Mouse (Mus musculus): ENCODE data around the gene Il10.
A peak's percentile ranks its signal among the peaks of the same experiment; 100 is the strongest.

Il10 gene

DNA sequence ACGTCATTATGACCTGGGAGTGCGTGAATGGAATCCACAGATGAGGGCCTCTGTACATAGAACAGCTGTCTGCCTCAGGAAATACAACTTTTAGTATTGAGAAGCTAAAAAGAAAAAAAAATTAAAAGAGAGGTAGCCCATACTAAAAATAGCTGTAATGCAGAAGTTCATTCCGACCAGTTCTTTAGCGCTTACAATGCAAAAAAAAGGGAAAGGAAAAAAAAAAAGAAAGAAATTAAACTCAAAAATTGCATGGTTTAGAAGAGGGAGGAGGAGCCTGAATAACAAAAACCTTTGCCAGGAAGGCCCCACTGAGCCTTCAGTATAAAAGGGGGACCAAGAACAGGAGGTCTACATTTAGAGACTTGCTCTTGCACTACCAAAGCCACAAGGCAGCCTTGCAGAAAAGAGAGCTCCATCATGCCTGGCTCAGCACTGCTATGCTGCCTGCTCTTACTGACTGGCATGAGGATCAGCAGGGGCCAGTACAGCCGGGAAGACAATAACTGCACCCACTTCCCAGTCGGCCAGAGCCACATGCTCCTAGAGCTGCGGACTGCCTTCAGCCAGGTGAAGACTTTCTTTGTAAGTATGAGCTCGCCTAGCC, at the start of gene Il10:
Gene Il10, plus strand, starts transcription at position 354 of the 607 bp plus-strand sequence.
- no peak for DNase-seq (ENCODE audit: low spot score)

DNA sequence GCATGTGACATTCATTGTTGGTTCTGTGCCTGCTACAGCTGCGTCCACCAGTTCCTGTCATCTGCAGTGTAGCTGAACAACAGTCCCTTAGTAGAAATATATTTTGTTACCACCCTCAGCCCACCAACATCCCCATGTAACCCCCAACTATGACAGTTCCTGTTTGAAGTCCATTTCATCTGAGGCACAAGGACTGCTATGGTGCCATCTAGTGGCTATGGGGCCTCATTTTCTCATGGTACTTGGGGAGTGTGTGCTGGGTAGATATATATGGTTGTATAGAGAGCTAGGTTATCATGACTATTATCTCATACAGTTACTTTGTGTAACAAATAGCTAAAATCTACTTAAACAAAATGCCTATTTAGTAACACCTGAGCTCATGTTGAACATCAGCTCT, 40.2 kb upstream of the Il10 start:
- no peak for DNase-seq (ENCODE audit: low spot score)

DNA sequence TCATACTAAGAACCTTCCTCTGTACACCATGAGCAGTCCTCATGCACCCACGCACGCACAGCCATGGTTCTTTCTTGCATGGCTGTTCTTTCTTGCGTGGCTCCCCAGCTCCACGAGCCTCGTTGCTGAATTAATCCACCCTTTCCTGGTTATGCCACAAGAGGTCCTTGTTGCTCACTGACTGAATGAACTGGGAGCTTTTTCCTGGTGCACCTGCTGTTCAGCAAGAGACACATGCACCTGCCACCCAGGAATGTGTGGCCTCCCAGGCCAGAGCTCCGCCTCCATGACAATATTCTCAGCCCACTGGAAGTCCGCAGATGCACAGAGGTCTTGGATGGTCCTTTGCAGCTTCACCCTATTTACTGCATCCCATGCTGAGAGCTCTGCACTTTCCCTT, 35.2 kb upstream of the Il10 start:
- DNase-seq (ENCODE audit: low spot score): no peak

DNA sequence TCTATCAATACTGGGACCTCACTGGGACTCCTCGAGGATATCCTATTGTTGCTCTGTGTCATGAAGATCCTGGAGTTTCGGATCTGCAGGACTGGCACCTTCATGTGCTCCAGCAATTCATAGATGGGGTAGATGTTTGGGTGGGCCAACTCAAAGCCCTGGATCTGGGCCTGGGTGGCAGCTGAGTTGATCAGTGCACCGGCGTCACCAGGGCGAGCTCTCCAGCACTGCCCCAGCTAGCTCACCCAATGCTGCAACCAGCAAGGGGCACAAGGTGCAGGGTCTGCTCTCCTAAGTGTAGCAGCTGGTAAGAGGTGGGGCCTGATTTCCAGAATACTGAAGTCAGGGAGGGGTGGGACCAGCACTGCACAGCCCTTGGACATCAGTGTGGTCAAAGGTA, 32.6 kb upstream of the Il10 start:
- no peak for DNase-seq (ENCODE audit: low spot score)

- no peak for DNase-seq (ENCODE audit: low spot score)
Measured at GRCm38 (mm10) chr1:130987418-130987817, 32.2 kb upstream of the Il10 start.

GRCm38 (mm10) chr1:130989331-130989730, 30.3 kb upstream of the Il10 start:
- DNase-seq (ENCODE audit: low spot score): no peak

DNA sequence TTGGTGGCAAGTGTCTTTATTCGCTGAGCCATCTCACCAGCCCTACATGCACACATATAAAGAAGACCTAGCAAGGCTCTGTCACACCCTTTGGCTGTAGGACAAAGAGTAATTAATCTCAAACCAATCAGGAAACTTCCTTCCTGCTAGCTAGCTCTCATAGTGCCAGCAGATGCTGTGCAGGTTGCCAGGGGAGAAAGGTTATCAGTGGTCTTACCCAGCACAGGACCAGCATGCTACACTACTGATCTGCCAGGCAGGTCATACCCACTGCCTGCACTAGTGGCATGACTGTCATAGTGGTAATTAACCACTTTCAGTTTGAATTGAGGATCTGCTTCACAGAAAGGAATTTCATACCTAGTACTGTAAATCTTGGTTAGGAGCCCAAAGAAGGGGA, 29.2 kb upstream of the Il10 start:
- no peak for DNase-seq (ENCODE audit: low spot score)

GRCm38 (mm10) chr1:130993574-130994154, 26.0 kb upstream of the Il10 start:
- DNase-seq (ENCODE audit: low spot score): no peak

- no peak for DNase-seq (ENCODE audit: low spot score)
Measured at GRCm38 (mm10) chr1:130995515-130995914, 24.1 kb upstream of the Il10 start.

DNA sequence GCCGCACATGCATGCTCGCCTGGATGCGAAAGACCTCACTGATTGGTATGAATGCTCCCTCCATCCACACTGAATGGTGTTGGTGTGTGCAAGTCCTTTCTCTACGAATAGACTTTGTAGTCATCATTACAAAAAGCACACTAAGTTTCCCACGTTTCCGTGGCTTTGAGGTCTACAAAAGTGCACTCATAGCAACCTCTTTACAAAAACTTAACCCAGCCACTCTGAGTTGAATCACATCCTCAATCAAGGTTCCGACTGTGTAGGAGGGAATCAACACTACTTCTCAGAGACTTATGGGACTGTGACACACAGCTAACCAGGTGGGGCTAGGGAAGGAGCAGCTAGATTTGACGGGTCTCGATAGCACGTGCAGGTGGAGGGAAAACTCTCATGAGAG, 23.3 kb upstream of the Il10 start:
- DNase-seq (ENCODE audit: low spot score): no peak

DNA sequence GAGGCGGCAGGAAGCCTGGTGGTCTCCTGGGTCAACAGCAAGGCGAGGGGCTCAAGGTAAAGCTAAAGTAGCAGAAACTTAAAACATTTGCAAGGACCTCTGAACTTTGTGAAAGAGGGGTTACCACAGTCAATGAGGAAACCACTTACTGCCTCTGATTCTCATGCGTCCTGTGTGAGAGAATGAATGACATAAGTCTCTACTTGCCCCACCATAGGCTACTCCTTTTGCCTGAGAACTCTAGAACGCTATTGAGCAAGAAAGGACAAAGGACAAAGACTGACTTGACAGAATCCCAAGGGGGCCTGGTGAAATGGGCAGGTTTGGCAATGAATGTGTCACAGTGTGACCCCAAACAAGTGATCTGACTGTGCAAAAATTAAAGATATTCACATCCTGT, 22.2 kb upstream of the Il10 start:
- DNase-seq (ENCODE audit: low spot score): peak; percentile 7

DNA sequence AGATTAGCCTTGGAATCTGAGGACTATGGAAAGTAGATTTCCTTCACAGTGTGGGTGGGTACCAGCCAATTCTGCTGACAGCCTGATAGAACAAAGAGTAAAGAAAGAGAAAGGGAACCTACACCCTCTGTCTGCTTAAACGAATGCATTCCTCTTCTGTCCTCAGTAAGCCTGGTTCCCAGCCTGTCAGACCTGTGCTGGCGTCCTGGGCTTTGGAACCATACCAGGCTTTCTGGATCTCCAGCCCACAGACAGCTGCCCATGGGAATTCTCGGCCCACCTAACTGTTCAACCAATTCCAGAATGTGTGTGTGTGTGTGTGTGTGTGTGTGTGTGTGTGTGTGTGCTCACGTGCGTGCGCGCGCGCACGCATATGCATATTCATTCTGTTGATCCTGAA, 21.3 kb upstream of the Il10 start:
- peak; percentile 18 for DNase-seq (ENCODE audit: low spot score)

DNA sequence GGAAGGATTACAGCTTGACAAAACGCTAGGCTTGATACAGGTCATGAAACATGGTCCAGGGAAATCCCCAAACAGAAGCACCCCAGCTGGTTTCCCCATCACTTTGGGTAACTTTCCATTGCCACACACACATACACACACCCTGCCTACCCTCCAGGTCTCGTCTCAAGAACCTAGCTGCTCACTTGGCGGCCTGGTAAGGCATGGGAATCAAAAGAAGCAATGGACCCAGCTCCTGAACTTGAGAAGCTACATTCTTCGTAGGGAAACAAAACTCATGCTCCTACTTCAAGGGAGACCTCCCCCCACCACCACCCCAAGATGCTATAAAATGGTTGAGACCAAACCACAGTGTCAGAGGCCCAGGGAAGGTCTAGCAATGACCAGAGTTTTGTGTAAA, 19.9 kb upstream of the Il10 start:
- DNase-seq (ENCODE audit: low spot score): peak; percentile 10

DNA sequence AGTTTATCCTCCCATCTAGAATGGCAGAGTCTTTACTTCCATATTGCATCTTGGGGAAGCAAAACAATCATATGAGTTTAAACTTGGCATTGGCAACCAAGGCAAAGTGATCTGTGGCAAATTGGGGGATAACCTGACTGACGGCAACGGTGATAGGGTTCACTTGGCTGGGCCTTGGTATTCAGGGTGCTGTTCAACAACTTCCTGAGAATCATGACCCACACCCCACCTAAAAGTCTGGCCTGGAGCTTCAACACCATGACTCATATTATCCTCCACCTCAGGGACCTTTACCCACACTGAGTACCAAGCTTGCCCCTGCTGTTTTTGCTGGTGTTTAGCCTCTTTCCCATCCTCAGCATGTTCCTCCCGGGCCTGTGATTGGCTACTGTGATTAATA, 19.3 kb upstream of the Il10 start:
- peak; percentile 13 for DNase-seq (ENCODE audit: low spot score)

- no peak for DNase-seq (ENCODE audit: low spot score)
Measured at GRCm38 (mm10) chr1:131002561-131002960, 17.1 kb upstream of the Il10 start.

DNA sequence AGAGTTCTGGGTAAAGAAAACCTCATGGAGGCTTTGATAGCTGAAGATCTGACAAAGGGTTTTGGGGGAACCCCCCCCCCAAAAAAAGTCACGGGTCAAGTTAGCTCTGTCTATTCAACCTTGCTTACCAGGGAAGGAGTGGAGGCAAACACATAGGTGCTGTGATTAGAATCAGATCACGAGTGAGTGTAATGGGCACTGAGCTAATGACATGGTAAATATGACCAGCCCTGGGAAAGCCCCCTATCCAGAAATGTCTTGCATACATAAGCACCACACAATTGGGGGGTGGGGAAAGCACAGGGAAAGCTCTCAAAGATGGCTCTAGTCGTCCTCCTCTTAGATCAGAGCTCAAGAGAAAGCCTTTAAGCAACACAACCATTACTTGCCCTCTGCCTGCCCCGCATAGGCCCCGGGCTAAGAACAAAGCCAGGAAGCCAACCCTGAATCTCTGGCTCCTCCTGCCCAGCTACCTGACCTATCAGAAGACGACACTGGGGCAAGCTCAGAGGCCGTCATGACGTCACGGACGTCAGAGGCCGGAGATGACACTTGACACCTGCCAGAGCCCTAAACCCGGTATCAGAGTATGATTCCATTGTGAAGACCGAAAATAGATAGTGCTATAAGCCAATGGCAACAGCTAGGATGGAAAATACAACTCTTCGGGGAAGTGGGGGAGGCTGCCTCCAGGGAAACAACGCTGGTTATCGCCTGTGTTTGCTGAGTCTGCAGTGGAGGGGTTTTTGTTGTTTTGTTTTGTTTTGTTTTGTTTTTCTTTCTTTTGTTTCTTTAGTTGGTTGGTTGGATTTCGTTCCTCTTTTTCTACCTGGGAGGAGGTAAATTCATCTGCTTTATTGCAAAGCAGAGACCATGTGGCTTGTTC, 16.4 kb upstream of the Il10 start:
- DNase-seq (ENCODE audit: low spot score): no peak

GRCm38 (mm10) chr1:131006069-131006468, 13.6 kb upstream of the Il10 start:
- no peak for DNase-seq (ENCODE audit: low spot score)

GRCm38 (mm10) chr1:131010201-131011153, 9.2 kb upstream of the Il10 start:
- DNase-seq (ENCODE audit: low spot score): no peak

DNA sequence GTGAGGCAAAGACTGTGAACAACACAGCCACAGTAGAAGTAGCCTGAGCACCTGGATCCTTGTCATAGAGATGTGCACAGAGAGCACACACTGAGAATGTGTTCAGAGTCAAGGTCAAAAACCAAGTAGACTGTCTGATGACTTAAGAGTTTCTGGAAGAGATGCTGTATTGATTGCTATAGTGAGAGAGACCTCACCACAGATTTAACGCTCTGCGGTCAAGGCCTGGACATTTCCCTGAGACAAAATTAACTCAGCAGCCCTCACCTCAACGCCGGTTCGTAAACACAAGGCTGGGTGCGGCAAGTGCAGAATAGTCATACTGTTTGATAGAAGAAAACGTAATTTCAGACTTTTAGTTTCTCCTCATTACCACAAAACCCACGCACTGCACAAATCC, 7.2 kb upstream of the Il10 start:
- DNase-seq (ENCODE audit: low spot score): no peak

GRCm38 (mm10) chr1:131013926-131014325, 5.7 kb upstream of the Il10 start:
- DNase-seq (ENCODE audit: low spot score): no peak

GRCm38 (mm10) chr1:131015281-131015680, 4.4 kb upstream of the Il10 start:
- DNase-seq (ENCODE audit: low spot score): no peak

GRCm38 (mm10) chr1:131015879-131016278, 3.8 kb upstream of the Il10 start:
- DNase-seq (ENCODE audit: low spot score): no peak

Data from testis, postnatal 10 days (tissue).